Mouse (Mus musculus) C2C12 (cell line): Measurements from ENCODE around the gene Hacl1. TPM values are rescaled to one million over a fixed set of nuclear protein-coding genes. Genes with fewer than 3 reads are reported as not detected.

Experiments
- H3K27me3 ChIP-seq: one replicate; pipeline ENCODE4 v1.6.1; 2011; ENCODE audit not compliant: control insufficient read depth, insufficient read depth, insufficient read length
- H3K36me3 ChIP-seq: one replicate; pipeline ENCODE4 v1.6.1; 2011; ENCODE audit not compliant: control insufficient read depth, insufficient read depth
- H3K4me3 ChIP-seq: one replicate; pipeline ENCODE4 v1.5.1; 2011; ENCODE audit warnings: mild to moderate bottlenecking, control low read depth; ENCODE audit not compliant: poor library complexity, insufficient read depth, severe bottlenecking
- H3K79me2 ChIP-seq: one replicate; pipeline ENCODE4 v1.6.1; 2011; ENCODE audit not compliant: control insufficient read depth, insufficient read depth
- H3K79me3 ChIP-seq: one replicate; pipeline ENCODE4 v1.6.1; 2011; ENCODE audit warnings: low read depth, control low read depth
- H3ac ChIP-seq: one replicate; pipeline ENCODE3; 2011; ENCODE audit warnings: low read depth; ENCODE audit not compliant: control insufficient read depth, insufficient read length
- CEBPB ChIP-seq: IDR thresholded peaks from one replicate; pipeline ENCODE4 v1.6.1; 2011; ENCODE audit warnings: low read depth, mild to moderate bottlenecking, control low read depth, moderate library complexity
- CTCF ChIP-seq: IDR thresholded peaks from one replicate; pipeline ENCODE4 v1.5.1; 2011; ENCODE audit not compliant: control insufficient read depth, insufficient read depth, insufficient read length
- FOSL1 ChIP-seq: IDR thresholded peaks from one replicate; pipeline ENCODE4 v1.8.0; 2011; ENCODE audit warnings: mild to moderate bottlenecking, low read length; ENCODE audit not compliant: poor library complexity, insufficient read depth, severe bottlenecking
- MAX ChIP-seq: IDR thresholded peaks from one replicate; pipeline ENCODE4 v1.6.1; 2011; ENCODE audit warnings: mild to moderate bottlenecking, control low read depth
- MYOD1 ChIP-seq: IDR thresholded peaks from one replicate; pipeline ENCODE4 v1.6.1; 2011; ENCODE audit warnings: low read depth; ENCODE audit not compliant: control insufficient read depth, insufficient read length
- MYOG ChIP-seq: IDR thresholded peaks from one replicate; pipeline ENCODE4 v1.6.1; 2011; ENCODE audit not compliant: control insufficient read depth, insufficient read length; ENCODE audit errors: extremely low read depth
- USF1 ChIP-seq: IDR thresholded peaks from one replicate; pipeline ENCODE4 v1.6.1; 2011; ENCODE audit warnings: low read depth, mild to moderate bottlenecking, control low read depth, moderate library complexity
- long read RNA-seq, 2 experiments: library from polyadenylated mRNA; unstranded; transcript quantifications; one replicate each; pipeline ENCODE4 v2.0.0; 2019 to 2020
- polyA plus RNA-seq: library from polyadenylated mRNA; unstranded; fragments of >200 nt; fragmentation: generic; extraction: Trizol; gene quantifications from one replicate; pipeline ENCODE4 v1.2.1, GENCODE M21; 2012; ENCODE audit warnings: missing spikeins

The Hacl1 gene
- 1.4 TPM for polyA plus RNA-seq
- long read RNA-seq, experiment 1, partial matches to known transcripts = 0 of 4 reads
- long read RNA-seq, experiment 1, other reads (novel, unspliced or antisense) = 1 of 4 reads
- long read RNA-seq, experiment 2, transcript Hacl1-201 (17 exons, 2,644 nt) = major isoform, 9 of 12 reads
- long read RNA-seq, experiment 2, partial matches to known transcripts = 2 of 12 reads
- long read RNA-seq, experiment 2, other reads (novel, unspliced or antisense) = 1 of 12 reads

GRCm38 (mm10) chr14:31640890-31641505 is at the start of gene Hacl1, which contains the start of gene Btd:
Gene Hacl1, minus strand, starts transcription at chr14:31641286.
Gene Btd, plus strand, starts transcription at chr14:31641028.
- Histone ChIP-seq H3K4me3 (peak within 1 kb of the TSS; percentile 33), H3K36me3 (no peaks in the 10 kb centered on the region), H3K27me3 (no peaks in the 10 kb centered on the region), H3K79me2 (peaks cover 9% of the 10 kb centered on the region), H3ac (peak within 1 kb of the TSS; percentile 96), H3K79me3 (peaks cover 3% of the 10 kb centered on the region)
- TF ChIP-seq MYOG = no peak
- TF ChIP-seq MYOD1 = no peak
- no peak for TF ChIP-seq CEBPB
- no peak for TF ChIP-seq USF1
- TF ChIP-seq MAX = peak; percentile 72
- TF ChIP-seq CTCF = no peak

DNA sequence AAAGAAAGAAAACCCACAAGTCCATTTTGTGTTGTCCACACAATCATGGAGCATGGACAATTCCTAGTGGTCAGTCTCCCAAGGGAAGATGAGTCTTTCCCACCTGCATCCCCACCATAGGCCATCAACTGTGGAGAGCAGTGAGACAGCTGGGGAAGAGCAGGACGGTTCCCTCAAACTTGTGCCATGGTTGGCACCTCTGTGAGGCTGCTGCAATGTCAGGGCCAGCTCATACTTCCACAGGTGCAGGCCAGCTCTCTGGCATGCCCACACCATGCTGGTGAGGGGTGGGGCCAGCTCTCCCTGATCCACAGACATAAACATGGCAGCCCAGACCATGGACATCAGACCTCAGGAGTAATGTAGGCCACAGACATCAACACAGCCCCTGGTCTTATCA is 45.1 kb upstream of the Hacl1 start:
- Histone ChIP-seq H3K27me3 (no peaks in the 10 kb centered on the region), H3K36me3 (no peaks in the 10 kb centered on the region), H3K79me2 (no peaks in the 10 kb centered on the region), H3K4me3 (no peak overlapping the region), H3ac (no peak overlapping the region), H3K79me3 (no peaks in the 10 kb centered on the region)
- no peak for TF ChIP-seq FOSL1
- no peak for TF ChIP-seq CEBPB
- TF ChIP-seq MAX = no peak
- TF ChIP-seq USF1 = no peak
- TF ChIP-seq CTCF = no peak
- no peak for TF ChIP-seq MYOG
- TF ChIP-seq MYOD1 = no peak

GRCm38 (mm10) chr14:31685680-31686079 is 44.6 kb upstream of the Hacl1 start:
- H3K79me2 ChIP-seq = no peaks in the 10 kb centered on the region
- no peaks in the 10 kb centered on the region for H3K36me3 ChIP-seq
- no peak for TF ChIP-seq MYOG
- no peak for TF ChIP-seq USF1
- no peak for TF ChIP-seq CEBPB
- TF ChIP-seq MYOD1 = no peak
- no peak for TF ChIP-seq CTCF
- TF ChIP-seq MAX = no peak
- TF ChIP-seq FOSL1 = no peak
- H3K79me3 ChIP-seq = no peaks in the 10 kb centered on the region
- no peaks in the 10 kb centered on the region for H3K27me3 ChIP-seq
- no peak overlapping the region for H3K4me3 ChIP-seq
- H3ac ChIP-seq = no peak overlapping the region

DNA sequence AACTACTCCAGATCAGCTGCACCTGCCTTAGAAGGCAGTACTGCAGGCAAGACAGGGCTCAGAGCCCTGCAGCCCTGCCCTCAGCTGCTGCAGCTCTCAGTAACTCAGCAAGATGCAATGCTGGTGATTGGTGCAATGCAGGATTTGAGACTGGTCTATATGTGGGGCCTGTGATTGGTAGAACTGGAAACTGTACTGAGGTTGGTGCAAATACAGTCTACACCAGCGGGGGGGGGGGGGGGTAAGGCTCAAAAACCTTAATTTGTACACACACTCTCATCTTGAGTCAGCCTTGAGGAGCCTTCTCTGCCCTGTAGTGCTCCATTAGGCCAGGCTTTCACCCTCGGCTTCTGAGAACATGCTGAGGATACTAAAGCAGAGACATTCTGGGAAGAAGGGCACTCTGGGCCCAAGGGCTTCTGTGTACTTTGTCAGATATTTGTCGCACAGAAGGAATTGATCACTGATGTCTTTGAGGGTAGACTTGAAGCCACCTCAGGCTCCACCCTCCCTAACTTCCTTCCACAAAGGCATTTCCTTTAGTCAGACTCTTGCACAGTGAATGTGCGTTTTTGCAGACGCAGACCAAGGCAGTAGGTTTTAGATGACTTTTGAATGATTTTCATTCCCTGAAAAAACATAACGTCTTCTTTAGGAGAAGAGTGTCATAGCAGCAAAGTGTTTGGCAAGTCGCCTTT is 43.4 kb upstream of the Hacl1 start:
- H3K36me3 ChIP-seq = no peaks in the 10 kb centered on the region
- no peaks in the 10 kb centered on the region for H3K79me3 ChIP-seq
- H3ac ChIP-seq = no peak overlapping the region
- H3K79me2 ChIP-seq = no peaks in the 10 kb centered on the region
- H3K27me3 ChIP-seq = no peaks in the 10 kb centered on the region
- TF ChIP-seq MYOD1 (no peak), USF1 (no peak), CEBPB (no peak), FOSL1 (no peak), MAX (no peak), MYOG (no peak), CTCF (no peak)
- no peak overlapping the region for H3K4me3 ChIP-seq

DNA sequence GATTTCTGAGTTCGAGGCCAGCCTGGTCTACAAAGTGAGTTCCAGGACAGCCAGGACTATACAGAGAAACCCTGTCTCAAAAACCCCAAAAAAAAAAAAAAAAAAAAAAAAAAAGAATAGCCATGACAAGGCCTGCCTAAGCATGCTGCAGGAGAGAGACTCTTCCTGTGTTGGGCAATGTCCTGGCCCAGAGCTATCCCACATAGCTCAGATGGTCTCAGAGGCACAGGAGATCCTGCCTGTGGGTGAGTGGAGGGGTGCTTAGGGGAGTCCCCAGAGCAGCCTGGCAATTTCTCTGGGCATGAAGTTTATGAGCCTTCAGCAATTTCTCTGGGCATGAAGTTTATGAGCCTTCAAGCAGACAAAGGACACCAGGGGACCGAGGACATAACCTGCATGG is 42.5 kb upstream of the Hacl1 start:
- Histone ChIP-seq H3K4me3 (no peak overlapping the region), H3K36me3 (no peaks in the 10 kb centered on the region), H3K79me3 (no peaks in the 10 kb centered on the region), H3ac (no peak overlapping the region), H3K79me2 (no peaks in the 10 kb centered on the region), H3K27me3 (no peaks in the 10 kb centered on the region)
- no peak for TF ChIP-seq USF1
- no peak for TF ChIP-seq MAX
- no peak for TF ChIP-seq MYOD1
- no peak for TF ChIP-seq FOSL1
- TF ChIP-seq CEBPB = no peak
- TF ChIP-seq MYOG = no peak
- no peak for TF ChIP-seq CTCF
